Comparison of ENCODE assay signal across 8 mouse cellular contexts in genomic region chr9:72652961-72653360, GRCm38 (mm10). TPM values are rescaled to one million over a fixed set of nuclear protein-coding genes. Genes with fewer than 3 reads are reported as not detected.
DNase-seq lines count a peak whose midpoint lies in the region; ATAC-seq and TF ChIP-seq lines count a peak whose summit lies in the region.

No protein-coding gene starts in this region.

- no peak for ATAC-seq in erythroid progenitor cell, adult 5-6 weeks (replicated peaks; ENCODE audit: low FRiP score, poor library complexity, severe bottlenecking)

- TF ChIP-seq POLR2A in brain, embryonic 14.5 days (IDR thresholded peaks at IDR 0.05; ENCODE audit: borderline replicate concordance, extremely low read depth, insufficient read depth, insufficient read length, poor library complexity, severe bottlenecking): no peak

- H3K27me3 ChIP-seq in C2C12 (ENCODE audit: control insufficient read depth, insufficient read depth, insufficient read length): no peaks in the 10 kb centered on the region

- TF ChIP-seq CTCF in C2C12 (IDR thresholded peaks at IDR 0.05; ENCODE audit: control insufficient read depth, insufficient read depth, insufficient read length): no peak
- TF ChIP-seq CTCF in brain, embryonic 14.5 days (IDR thresholded peaks at IDR 0.05; ENCODE audit: borderline replicate concordance, extremely low read depth, insufficient read depth, insufficient read length): no peak

- H3K79me2 ChIP-seq in C2C12 (ENCODE audit: control insufficient read depth, insufficient read depth): no peaks in the 10 kb centered on the region

- H3K4me3 ChIP-seq in C2C12 (ENCODE audit: insufficient read depth, poor library complexity, severe bottlenecking): no peak overlapping the region

- DNase-seq in brain, embryonic 14.5 days (ENCODE audit: low read depth): peak; percentile 83
- peak; percentile 69 for DNase-seq in gastrocnemius, postnatal 25 days
- DNase-seq in kidney, postnatal 14 days: peak; percentile 43
- peak; percentile 83 for DNase-seq in retina, embryonic 14.5 days (ENCODE audit: low spot score)
- DNase-seq in frontal cortex, postnatal 25 days (ENCODE audit: low spot score in 2 of 2): no peak
- no peak for DNase-seq in right cerebral cortex, postnatal 36 days (ENCODE audit: low spot score in 2 of 2)

- no peaks in the 10 kb centered on the region for H3K79me3 ChIP-seq in C2C12 (ENCODE audit: low read depth)

- H3K36me3 ChIP-seq in C2C12 (ENCODE audit: control insufficient read depth, insufficient read depth): no peaks in the 10 kb centered on the region

- H3ac ChIP-seq in C2C12 (ENCODE audit: control insufficient read depth, insufficient read length, low read depth): no peak overlapping the region

TF ChIP-seq in C2C12, 6 proteins besides CTCF, POLR2A, EP300 and RAD21:
- TF ChIP-seq CEBPB (IDR thresholded peaks at IDR 0.05; ENCODE audit: low read depth) (peak; percentile 47), MAX (IDR thresholded peaks at IDR 0.05) (peak; percentile 44), MYOD1 (IDR thresholded peaks at IDR 0.05; ENCODE audit: control insufficient read depth, insufficient read length, low read depth) (no peak)

RNA-seq across cellular contexts. Expression of gene Nedd4, which starts 9.2 kb away (rescaled TPM):
- 215 TPM for polyA plus RNA-seq in C2C12 (2012; fragmentation: generic; extraction: Trizol)
- polyA plus RNA-seq in brain, embryonic 14.5 days (2012; rRNA removed): 459 and 612 TPM in 2 replicates
- total RNA-seq in gastrocnemius, postnatal 25 days (2021): 100 to 1,000 TPM; 238 to 268 TPM
- total RNA-seq in erythroid progenitor cell, adult 5-6 weeks (2015; ENCODE audit: low replicate concordance): 47.8 and 53.0 TPM in 2 replicates
- 52.5 and 67.9 TPM in 2 replicates for total RNA-seq in erythroid progenitor cell, adult 5-6 weeks (2017; ENCODE audit: low replicate concordance)

Comparison
In these comparisons a context has a peak if more than half of its experiments do, and no peak if none do; other contexts are left out.
1. DNase-seq: peak in brain, embryonic 14.5 days (single experiment), gastrocnemius, postnatal 25 days (single experiment), kidney, postnatal 14 days (single experiment) and retina, embryonic 14.5 days (single experiment); none in frontal cortex, postnatal 25 days (0 of 2) and right cerebral cortex, postnatal 36 days (0 of 2).